Mouse (Mus musculus): Measurements from ENCODE around the gene Odf3l1.
"Not testable (repeated sequence)": the region's sequence is repeated elsewhere in the genome, so short reads cannot be mapped to it uniquely, and the experiment has no call there.

Gene Odf3l1

DNA sequence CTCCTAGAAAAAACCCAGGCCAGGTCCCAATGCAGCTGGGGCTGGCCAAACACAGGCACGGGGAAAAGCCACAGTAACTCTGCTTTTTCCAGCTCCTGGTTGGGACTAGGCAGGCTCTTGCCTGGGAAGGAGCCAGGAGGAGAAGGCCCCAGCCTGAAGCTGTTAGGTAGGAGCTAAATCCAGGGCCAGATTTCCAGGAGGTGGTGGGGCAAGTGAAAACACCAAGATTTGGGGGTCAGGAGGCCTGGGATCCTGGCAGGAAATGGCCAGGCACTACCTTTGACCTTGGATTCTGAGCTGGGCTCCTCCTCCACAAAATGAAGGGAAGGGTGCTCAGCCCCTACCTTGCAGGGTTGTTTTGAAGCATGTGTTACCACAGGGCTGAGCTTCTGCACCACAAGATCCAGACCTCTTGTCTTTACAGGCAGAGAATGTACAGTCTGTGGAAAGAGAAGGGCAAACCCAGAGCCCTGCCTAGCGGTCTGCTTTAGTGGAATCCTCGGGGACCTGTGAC lies at the start of gene Odf3l1:
Gene Odf3l1, minus strand, starts transcription at position 464 of the 514 bp plus-strand sequence.
- DNase-seq (ENCODE audit: low spot score): no peak

DNA sequence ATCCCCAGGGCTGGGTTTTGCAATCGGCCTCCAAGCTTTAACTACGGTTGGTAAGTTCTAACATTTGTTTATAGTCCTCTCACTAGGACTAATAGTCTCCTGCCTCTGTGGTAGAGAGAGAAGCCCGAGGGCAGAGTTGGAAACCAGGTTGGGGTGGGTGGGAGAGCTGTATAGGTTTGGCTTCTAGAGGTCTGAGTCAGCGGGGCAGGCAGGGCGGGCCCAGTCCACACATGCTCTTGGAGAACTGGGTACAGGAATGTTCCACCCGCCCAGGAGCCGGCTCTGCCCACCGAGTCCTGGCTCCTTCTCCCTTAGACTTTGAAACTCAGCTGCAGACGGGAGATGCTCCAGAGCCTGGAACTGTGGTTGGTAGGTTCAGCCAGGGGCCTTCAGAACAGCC lies 49.5 kb upstream of the Odf3l1 start:
- peak; percentile 69 for DNase-seq (ENCODE audit: low spot score)

DNA sequence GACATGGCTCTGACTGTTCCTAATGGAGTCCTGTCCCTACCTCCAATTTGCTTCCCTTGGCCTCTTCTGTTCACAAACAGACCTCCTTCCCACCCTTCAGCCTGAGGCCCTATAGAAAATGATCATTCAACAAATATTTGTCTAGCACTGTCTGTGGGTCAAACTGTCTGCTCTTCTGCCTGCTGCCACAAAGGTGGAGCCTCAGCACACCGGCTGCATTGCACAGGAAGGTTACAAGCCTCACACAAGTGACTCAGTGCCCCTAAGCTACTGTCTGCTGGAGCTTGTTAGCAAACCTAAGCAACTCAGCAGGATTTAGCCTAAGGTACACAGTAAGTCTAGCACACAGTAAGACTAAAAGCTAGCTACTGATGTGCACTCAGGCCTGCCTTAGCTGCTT lies 46.5 kb upstream of the Odf3l1 start:
- DNase-seq (ENCODE audit: low spot score): no peak

DNA sequence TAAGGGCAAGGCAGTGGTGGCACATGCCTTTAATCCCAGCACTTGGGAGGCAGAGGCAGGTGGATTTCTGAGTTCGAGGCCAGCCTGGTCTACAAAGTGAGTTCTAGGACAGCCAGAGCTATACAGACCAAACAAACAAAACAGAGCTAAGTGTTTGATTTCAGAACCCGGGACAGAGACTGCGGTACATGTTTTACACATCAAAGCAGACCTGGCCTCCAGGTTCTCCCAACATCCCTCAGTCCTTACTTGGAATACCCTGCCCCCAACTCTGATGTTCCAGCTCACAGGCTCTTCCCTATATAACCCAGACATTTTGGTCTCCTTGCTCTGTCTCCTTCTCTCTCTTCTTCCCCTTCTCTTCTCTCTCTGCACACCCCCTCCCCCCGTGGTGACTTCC lies 45.5 kb upstream of the Odf3l1 start:
- not testable (repeated sequence) for DNase-seq (ENCODE audit: low spot score)

DNA sequence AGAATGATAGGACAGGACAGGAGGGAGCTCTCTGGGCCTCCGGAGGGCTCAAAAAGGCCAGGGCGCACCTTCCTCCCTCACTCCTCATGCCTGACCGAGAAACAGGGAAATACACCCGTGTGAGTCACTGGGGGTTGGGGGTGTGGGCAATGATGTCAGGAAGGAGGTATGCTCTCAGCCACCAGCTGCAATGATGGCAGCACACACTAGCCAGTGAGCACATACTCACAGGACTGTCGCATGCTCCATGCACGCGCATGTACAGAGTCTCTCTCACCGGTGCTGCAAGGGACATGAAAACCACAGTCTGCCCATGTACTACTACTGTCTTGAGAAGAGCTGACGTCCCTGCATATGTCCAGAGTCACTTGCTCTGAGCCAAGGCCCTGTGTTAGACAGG lies 43.1 kb upstream of the Odf3l1 start:
- DNase-seq (ENCODE audit: low spot score): peak; percentile 71

DNA sequence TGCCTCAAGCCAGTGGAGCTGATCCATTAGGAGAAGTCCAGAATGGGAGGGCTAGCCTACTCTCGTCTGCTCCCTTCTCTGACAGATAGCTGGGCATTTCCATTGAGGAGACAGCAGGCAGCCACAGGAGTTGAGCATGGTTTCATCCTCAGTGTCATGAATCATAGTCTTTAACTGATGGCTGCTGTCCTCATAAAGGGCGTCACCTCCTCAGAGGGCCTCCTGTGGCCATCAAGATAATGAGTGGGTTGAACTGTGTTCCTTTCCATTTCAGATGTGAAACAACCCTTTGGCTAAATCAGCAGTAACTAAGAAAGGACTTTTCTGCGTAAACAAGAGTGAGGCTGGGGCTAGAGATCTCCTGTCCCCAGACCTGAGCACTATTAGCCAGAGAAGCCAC lies 39.2 kb upstream of the Odf3l1 start:
- no peak for DNase-seq (ENCODE audit: low spot score)

DNA sequence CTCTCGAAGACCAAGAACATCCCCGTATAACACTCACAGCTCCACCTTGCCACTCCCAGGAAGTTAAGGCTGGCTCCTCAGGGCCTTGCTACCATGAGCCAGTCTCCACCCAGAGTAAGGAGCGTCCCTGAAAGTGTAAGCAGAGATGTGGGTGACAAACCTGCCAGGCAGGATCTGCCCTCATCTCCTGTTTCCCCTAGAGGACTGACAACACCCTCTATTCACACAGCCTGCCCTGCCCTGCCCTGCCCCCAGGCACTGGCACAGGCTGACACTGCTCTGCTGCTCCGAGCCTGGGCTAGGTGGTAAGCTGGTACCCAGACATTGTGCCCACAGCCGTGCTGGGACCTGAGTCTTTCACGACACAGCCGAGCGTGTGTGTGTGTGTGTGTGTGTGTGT lies 36.7 kb upstream of the Odf3l1 start:
- peak; percentile 78 for DNase-seq (ENCODE audit: low spot score)

DNA sequence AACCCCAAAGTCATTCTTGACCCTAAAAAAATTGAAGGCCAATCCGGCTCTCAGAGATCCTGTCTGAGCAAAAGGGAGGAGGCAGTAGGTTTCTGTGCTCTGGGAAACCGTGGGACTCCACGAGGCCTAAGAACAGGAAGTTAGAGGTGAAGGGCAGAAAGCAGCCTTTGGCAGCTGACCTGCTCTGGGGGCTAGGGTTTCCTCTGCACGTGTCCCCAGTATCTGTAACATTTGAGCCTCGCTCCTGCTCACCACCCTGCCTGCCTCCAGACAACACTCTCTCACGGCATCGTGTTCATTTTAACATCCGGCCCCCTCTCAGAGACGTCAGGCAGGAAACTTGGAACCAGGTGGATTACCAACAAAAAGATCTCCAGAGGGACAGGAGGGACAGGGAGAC lies 36.1 kb upstream of the Odf3l1 start:
- no peak for DNase-seq (ENCODE audit: low spot score)

DNA sequence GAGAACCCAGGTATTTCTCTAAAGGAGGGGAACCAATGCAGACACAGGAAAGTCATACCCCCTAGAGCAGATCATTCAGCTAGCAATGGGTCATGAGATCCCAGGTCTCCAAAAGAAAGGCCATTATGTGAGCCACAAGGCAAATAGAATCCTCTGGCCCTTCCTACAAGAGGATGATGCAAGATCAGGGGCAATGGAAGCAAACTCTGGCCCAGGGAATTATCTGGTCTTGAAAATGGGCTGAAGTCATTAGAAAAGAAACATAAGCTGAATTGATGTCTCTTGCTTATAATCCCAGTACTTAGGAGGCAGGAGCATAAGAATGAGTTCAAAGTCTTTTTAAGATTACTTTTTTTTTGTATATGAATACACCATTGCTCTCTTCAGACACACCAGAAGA lies 35.6 kb upstream of the Odf3l1 start:
- no peak for DNase-seq (ENCODE audit: low spot score)

DNA sequence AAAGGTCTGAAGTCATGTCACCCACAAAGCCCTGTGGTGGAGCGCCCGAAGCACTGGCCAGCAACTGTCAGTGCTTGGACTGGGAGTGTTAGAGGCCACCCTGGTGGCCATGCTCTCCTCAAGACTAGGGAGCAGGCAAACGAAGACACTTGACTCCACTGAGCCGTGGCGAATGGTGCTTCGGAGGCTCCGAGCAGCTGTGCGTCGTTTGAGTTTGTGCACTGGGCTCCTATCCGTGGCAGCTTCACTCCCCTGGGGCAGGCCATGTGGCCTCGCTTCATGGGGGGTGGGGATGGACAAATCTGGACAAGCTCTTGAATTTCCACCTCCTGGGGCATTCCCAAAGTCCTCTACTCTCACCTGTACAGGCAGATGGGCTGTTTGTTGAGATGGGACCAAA lies 34.9 kb upstream of the Odf3l1 start:
- no peak for DNase-seq (ENCODE audit: low spot score)

DNA sequence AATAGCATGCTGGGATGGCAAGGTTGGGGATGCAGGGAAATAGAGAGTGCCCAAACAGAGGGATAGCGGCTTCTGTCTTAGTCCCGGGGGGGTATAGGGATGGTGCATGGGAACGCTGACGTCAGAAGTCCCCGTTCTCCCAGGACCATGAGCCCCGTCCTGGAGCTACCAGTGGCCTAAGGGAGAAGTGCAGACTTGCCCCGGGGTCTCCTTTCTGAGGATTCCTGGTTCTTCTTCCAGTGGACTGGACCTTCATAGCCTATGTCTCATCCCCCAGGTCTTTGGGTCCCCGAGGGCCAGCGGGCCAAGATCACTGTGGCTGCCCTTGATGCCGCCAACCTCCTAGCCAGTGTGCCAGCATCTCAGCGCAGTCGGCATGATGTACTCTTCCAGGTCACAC lies 32.3 kb upstream of the Odf3l1 start:
- no peak for DNase-seq (ENCODE audit: low spot score)

DNA sequence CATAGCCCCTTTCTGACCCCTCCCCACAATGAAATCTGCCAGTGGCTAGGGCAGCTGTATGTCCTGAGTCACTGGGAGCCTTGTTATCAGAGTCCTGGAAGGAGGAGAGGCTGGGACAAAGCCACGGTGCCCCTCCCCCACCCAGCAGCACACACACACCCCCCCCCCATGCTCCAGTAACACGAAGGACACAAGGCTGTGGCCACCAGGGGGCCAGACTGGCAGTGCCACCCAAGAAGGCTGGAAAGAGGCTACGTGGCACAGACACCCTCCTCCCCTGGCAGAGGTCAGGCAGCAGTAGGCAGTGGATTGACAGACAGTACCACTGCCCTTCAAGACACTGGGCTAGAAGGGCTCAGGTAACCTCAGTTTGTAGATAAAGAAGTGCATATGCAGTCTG lies 29.5 kb upstream of the Odf3l1 start:
- peak; percentile 59 for DNase-seq (ENCODE audit: low spot score)

DNA sequence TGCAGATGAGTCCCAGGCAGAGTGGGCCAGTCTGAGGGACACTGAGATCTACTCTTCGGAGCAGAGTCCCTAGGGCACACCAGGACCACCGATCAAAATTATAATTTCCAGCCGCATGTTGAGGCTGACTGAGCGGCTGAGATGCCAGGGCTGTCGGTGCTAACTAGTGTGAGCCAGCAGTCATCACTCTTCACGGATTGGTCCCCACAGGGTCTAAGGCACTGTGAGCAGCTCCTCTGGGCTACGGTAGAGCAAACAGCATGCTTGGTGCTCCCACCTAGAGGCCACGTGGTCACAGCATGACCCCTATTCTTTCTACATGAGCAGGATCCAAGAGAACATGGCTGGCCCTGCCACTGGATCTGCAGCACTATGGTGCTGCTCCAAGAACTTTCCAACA lies 28.8 kb upstream of the Odf3l1 start:
- DNase-seq (ENCODE audit: low spot score): no peak

DNA sequence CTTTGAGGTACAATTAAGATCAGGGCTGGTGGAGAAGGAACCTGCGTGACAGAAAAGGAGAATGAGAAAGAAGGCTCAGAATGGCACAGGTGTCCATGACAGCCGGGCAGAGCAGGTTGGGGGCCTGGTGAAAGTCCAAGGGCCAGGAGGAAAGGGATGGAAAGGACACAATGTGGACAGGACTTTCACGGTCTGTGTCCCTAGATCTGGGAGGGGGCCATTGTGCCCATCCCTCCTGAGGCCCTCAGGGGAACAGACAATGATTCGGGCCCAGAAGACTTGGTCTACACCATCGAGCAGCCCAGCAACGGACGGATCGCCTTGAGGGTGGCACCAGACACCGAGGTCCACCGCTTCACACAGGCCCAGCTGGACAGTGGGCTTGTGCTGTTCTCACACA lies 27.6 kb upstream of the Odf3l1 start:
- DNase-seq (ENCODE audit: low spot score): no peak

DNA sequence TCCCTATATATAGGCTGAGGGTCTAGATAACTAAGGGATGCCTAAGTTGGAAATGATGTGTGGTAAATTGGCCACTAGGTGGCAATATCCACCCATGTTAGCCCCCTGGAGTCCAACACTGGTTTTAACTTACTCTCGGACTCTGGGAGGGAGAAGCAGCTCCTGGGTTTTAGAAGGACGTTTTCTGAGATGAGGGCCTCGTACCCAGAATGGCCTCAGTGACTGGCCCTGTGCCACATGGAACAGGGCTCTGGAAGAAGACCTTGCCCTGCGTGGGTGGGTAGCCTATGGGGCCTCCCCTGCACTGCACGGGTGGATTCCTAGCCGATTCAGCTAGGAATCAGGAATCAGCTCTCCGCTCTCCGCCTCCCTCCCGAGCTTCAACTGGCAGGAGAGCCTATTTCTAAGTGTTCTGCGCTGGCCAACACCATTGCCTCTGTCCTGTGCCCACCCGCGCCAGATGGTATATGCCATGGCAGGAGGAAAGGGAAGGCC lies 27.1 kb upstream of the Odf3l1 start:
- peak; percentile 67 for DNase-seq (ENCODE audit: low spot score)

DNA sequence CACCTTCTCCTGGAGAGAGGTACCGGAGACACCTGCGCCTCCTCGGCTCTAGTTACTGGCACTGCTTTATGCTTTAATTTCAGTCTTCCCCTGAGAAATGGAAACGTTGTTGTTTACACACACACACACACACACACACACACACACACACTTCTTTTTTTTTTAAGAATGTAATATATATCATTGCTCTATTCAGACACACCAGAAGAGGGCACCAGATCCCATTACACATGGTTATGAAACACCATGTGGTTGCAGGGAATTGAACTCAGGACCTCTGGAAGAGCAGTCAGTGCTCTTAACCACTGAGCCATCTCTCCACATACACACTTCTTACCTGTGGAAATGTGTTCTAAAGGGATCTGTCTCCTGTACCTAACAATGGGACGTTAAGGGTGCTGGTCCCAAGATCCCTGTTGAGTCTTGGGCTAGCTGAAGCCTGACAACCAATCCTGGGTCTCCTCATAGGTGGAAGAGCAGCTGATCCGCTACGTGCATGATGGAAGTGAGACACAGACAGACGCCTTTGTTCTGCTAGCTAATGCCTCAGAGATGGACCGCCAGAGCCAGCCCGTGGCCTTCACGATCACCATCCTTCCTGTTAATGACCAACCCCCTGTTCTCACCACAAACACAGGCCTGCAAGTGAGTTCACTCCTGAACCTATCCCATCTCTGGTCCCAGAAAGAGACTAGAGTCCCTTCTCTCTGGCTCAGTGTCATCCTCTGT lies 26.2 kb upstream of the Odf3l1 start:
- no peak for DNase-seq (ENCODE audit: low spot score)

DNA sequence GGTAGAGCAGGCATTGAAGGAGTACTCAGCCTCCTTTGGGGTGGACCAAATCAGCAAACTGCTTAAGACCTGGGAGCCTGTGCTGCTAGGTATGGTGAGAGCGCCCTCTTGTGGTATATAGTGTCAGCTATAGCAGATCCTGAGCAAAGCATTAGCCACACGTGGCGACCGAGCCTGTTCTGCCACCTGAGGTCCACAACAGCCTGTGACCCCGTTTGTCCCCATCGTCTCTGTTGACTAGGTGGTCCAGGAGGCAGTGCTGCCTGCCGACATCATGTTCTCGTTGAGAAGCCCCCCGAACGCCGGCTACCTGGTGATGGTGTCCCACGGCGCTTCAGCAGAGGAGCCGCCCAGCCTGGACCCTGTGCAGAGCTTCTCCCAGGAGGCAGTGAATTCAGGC lies 25.3 kb upstream of the Odf3l1 start:
- peak; percentile 83 for DNase-seq (ENCODE audit: low spot score)

DNA sequence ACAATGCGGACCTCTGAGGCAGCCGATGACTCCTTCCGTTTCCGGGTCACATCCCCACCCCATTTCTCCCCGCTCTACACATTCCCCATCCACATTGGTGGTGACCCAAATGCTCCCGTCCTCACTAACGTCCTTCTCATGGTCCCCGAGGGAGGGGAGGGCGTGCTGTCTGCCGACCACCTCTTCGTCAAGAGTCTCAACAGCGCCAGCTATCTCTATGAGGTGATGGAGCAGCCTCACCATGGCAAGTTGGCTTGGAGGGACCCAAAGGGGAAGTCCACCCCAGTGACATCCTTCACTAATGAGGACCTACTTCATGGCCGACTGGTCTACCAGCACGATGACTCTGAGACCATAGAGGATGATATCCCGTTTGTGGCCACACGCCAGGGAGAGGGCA lies 23.1 kb upstream of the Odf3l1 start:
- no peak for DNase-seq (ENCODE audit: low spot score)

DNA sequence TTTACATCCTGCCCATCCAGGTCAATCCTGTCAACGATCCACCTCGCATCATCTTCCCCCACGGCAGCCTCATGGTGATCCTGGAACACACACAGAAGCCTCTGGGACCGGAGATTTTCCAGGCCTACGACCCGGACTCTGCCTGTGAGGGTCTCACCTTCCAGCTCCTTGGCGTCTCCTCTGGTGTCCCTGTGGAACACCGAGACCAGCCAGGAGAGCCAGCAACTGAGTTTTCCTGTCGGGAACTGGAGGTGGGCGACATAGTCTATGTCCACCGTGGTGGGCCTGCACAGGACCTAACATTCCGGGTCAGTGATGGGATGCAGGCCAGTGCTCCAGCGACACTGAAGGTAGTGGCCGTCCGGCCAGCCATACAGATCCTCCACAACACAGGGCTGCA lies 22.1 kb upstream of the Odf3l1 start:
- no peak for DNase-seq (ENCODE audit: low spot score)

DNA sequence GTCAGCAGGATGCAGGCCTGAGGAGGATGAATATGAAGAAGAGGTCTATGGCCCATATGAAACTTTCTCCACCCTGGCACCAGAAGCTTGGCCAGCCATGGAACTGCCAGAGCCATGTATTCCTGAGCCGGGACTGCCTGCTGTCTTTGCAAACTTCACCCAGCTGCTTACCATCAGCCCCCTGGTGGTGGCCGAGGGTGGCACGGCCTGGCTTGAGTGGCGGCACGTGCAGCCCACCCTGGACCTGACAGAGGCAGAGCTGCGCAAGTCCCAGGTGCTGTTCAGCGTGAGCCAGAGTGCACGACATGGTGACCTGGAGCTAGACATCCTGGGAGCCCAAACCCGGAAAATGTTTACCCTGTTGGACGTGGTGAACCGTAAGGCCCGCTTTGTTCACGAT lies 21.6 kb upstream of the Odf3l1 start:
- no peak for DNase-seq (ENCODE audit: low spot score)

DNA sequence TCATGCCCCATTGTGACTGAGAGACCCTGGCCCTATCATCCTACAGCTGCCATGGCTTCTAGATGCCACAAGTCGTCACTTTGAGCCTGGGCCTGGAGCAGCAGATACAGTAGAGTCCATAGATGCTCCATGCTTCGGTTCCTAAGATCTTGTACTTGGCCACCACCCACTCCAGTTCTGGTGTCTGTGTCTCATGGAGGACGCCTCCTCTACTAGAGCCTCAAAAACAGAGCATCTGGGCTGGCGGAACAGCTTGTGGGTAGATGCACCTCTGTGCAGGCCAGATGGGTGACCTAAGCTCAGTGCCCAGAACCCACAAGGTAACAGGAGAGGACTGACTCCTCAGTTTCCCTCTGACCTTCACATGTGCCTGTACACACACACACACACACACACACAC lies 19.8 kb upstream of the Odf3l1 start:
- no peak for DNase-seq (ENCODE audit: low spot score)

DNA sequence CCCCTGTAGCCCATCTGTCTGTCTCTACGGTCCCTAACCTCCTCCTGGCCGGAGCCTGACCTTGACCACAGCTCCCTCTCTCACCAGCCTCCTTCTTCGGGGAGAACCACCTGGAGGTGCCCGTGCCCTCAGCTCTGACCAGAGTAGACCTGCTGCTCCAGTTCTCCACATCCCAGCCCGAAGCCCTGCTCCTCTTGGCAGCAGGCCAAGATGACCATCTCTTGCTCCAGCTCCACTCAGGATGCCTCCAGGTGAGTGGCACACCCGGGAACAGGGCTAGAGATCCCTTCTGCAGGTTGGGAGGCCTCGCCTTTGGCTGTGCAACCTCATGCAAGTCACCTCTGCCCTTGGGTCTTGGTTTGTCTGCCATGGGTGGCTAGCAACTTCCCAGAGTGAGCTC lies 19.0 kb upstream of the Odf3l1 start:
- DNase-seq (ENCODE audit: low spot score): no peak

DNA sequence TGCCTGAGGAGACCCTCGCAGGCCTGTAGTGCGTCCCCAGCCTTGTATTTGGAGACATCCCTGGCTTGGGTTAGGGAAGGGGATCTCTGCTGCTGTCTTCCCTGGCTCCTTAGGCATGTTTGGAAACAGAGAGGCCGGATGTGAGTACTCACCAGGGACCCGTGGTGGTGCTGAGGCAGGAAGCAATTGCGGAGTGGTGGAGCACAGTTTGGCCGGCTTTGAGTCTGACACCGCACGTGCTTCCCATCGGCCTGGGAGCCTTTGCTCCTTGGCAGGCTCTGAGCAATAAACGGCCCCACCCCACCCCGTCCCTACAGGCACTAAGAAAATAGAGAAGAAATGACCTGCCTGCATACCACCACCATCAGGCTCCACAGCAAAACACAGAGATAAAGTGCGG lies 18.3 kb upstream of the Odf3l1 start:
- DNase-seq (ENCODE audit: low spot score): peak; percentile 38

DNA sequence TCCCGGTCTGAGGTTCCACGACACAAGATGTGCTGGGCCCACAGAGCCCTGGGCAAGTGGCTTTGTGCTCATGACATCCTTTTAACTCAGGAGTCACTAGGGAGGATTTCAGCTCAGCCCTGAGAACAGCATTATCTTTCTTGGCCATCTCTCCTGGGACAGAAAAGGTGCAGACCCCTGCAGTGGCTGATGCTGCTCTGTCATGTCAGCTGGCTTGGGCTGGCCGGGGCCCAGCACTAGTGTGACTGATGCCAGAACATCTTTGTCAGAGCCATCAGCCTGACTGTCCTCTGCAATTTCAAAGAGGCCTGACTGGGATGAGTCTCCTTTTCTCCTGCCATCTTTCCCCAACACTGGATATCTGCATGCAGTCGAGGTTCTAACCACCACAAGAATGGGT lies 17.8 kb upstream of the Odf3l1 start:
- DNase-seq (ENCODE audit: low spot score): no peak

Data from urinary bladder, postnatal 14 days (tissue).